Mouse (Mus musculus) thymus, postnatal 4 days (tissue): ENCODE results near the gene Mrpl43.

ENCODE experiments used
- DNase-seq: peaks from one replicate; pipeline ENCODE4 v3.0.0; 2021

The Mrpl43 gene

DNA sequence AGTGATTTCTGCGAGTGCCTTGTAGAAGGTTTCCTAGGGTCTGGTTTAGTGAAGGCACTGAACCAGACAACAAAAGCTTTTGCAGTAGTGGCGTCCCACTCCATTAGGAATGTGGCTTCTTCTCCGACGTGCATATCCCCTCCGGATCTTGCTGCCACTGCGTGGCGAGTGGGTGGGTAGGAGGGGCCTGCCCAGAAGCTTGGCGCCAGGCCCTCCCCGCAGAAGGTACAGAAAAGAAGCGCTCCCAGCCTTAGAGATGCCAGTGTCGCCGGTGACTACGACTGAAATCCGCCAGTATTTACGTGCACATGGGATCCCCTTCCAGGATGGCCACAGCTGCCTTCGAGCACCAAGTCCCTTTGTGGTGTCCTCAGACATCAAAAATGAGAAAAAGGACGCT, 779 bp upstream of the Mrpl43 start:
- no peak for DNase-seq

DNA sequence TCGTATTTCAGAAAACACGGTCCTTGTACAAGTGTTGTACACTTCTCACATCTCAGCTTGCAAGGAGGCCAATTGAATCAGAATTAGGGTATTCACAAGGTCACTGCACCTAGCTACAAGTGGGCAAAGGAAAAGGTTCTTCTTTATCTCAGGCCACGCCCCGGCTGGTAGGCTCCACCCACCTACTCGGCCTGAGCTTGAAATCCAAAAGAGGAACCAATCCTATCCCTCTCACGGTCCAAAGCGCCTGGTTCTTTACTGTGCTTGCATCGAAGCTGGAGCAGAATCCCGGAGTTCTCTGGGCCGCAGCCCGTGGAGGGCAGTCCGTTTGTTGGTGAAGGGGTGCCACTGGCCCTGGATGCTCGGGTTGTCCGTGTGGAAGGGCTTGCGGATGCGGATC, 798 bp downstream of the Mrpl43 start, which contains the start of gene Twnk:
Gene Twnk (plus strand): TSS at position 220 of the 400 bp plus-strand sequence.
- peak; percentile 68 for DNase-seq

DNA sequence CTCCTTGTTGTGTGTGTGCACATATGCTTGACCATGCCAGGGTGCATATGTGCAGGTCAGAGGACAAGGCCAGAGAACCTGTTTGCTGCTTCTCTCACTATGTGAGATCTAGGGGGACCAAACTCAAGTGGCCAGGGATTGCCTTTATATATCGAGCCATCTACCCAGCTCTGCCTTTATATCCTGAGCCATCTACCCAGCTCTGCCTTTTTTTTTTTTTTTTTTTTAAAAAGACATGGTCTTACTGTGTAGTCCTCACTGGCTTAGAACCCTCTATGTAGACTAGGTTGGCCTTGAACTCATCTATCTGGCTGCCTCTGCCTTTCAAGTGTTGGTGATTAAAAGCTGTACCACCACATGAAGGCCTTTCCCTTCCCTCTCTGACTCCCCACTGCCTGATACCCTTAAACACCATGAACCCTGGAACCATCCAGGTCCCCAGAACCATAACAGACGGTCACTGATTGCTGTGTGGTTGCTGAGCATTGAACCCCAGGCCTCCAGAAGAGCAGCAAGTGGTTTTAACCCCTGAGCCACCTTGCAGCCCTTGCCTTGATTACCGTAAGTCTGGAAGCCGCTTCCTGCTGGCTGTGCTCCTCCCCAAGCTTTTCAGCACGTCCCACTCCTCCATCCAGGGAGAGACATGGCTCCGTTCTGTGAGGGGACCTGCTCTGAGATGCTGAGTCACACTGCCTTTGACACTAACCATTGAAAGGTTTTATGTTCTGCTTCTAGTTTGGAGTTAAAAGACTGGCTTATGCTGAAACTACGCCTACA, 2.3 kb downstream of the Mrpl43 start:
- no peak for DNase-seq

DNA sequence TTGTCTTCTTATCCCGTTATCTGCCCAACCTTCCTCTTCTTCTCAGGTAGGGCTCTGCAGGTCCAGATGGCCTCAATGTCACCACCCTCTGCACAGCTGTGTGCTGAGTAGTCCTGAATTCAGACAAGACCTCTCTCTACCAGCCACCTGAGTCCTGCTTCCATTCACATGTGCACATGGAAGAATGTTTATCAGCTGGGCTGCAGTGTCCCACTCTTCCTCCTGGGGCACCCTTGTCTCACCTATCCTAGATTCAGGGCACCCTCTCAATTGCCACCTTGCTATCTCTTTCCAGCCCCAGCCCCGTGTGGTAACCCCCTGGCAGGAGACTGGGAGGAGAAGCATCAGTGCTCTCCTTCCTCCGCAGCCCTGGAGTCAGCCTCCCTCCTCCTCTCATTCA, 3.9 kb downstream of the Mrpl43 start:
- DNase-seq: peak; percentile 42

GRCm38 (mm10) chr19:44999647-45000046, 6.6 kb downstream of the Mrpl43 start:
- no peak for DNase-seq

DNA sequence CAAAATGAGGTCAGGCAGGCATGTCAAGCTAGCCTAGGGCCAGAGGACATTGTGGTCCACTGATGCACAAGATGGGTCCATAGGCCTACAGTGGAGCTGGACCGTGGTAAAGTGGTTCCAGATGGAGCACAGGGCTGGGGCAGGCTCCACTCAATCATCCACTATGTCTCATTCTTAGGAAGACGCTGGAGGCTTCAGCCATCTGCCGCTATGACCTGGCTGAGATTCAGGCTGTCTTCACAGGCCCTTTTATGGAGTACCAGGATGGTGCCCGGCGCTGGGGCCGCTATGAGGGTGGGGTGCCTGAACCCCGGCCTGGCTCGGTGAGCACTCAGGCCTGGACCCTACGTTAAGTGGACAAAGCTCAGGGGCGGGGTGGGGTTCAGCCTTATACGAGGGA, 8.5 kb downstream of the Mrpl43 start:
- DNase-seq: no peak

- no peak for DNase-seq
These were observed 13.5 kb downstream of the Mrpl43 start for GRCm38 (mm10) chr19:44992712-44993111.

- peak; percentile 31 for DNase-seq
These were observed 14.0 kb downstream of the Mrpl43 start for GRCm38 (mm10) chr19:44992246-44992645.

- DNase-seq: no peak
These were observed 15.2 kb downstream of the Mrpl43 start for GRCm38 (mm10) chr19:44991031-44991430.

DNA sequence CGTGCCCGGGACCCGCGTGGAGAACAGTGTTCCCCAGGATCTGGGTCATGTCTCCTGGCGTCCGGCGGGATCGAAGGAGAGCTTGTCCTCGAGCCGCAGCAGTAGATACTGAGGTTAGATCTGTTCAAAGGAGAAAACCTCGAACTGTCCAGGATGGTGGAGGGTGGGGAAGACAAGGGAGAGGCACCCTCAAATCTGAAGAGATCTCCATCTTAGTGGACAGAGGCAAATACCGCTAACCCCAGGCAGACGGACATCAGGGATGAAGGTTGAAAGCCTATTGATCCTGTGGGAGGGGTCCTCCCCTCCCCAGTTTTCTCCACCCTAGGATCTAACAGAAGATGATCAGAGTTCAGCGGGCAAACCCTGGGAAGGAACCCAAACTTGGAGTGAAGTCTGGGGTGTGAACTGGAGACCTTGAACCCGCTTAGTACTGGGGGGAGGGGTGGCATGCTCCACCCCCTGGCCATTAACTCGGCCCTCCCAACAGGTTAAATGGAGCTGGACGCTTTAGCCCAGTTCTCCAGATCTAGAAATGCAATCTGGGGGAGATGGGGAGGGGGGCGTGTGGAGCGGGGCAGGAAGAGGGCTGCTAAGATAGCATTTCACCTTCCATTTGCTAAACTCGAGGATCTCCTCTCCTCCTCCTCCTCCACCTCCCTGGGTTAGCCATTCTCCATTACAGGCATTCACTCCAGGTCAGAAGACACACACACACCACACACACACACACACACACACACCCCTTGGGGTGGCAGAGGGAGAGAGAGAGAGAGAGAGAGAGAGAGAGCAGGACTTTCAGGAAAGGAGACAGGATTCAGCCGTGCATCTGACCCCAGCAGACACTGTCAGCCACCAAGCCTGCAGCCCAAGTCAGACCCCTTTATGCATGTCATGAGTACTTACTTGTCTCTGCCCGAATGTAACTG, 16.4 kb downstream of the Mrpl43 start:
- DNase-seq: peak; percentile 8

GRCm38 (mm10) chr19:44988831-44989566, 17.2 kb downstream of the Mrpl43 start, which contains the start of gene Sema4g:
Gene Sema4g (plus strand): TSS chr19:44989101.
- peak; percentile 81 for DNase-seq

DNA sequence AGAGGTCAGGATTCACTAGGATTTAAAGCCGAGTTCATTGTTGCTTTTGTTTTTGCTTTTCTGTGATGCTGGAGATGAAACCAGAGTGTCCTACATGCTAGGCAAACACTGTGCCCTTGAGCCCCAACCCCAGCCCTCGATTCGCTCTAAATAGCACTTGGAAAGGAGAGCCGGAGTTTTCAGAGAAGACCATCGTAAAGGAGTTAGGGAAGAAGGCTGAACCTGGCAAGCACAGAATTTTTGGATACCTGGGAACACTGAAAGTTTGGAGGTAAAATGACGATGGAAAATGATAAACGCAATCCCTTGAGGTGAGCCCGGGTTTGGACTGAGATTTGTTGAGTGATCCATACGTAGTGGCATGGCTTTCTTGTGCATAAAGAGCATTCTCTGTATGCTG, 17.9 kb downstream of the Mrpl43 start:
- DNase-seq: no peak

DNA sequence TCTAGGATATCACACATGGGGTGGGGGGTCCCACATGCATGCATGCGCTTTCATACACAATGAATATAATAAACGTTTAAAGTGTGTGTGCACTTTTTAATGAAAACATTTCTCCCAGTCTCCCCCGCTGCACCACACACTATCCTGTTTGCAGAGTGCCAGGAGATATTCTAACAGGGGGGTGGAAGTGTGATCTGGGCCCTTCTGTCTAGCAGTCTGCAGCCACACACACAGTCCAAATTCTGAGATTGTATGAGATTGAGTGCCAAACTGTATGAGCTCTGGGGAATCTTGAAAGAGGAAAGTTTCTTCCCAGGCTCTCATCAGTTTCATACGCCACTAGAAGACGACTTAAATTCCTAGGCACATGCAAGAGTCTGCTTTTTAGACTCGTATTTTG, 18.4 kb downstream of the Mrpl43 start:
- DNase-seq: peak; percentile 2

DNA sequence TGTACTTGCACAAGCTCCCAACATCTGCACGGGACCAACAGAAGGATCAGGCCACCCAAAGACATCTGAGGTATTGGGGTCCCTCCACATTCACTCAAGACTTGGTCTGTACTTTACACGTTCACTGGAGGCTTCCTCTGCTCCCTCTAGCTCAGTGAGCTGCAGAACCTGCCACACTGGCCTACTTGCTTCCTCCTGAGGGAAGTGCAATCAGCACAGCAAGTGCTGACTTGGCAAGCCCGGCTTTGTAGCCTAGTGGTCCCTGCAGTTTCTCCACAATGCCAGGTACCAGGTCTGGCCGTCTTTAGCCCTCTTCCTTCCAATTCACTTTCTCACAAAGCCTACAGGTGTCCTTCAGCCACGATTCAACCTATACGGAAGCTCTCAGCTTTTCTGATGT, 19.2 kb downstream of the Mrpl43 start:
- peak; percentile 6 for DNase-seq

DNA sequence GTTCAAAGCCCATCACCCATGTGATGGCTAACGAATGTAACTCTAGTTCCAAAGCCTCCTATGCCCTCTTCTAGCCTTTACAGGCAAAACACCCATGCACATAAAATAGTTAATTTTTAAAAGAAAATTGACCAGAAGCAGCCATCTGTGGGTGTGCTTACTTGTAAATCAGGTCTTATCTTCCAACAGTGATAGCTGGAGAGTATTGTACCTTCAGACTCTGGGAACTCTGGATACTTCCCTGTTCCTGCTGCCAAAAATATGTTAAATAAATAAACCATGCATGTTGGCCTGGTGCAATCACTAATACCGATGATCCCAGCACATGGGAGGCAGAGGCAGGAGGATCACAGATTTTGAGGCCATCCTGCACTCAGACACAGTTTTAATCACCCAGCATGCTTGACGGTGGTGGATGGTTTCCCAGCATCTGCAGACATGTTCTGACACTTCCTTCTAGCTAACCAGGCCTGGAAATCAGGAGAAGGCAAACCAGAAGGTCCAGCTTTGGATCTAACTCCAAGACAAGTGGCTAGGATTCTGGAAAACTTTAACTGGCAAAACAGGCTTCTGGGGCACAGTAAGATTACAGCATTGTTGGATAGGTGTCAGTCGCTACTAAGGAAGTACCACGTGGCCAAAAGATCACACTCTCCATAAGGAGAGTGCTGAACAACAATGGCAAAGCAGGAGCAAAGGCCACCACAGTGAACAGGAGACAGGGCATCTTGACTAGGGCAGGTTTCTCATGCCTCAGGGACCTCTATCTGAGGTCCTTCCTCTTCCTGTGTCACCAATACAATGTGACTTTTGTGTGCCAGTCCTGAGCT, 20.9 kb downstream of the Mrpl43 start:
- DNase-seq: peak; percentile 1

DNA sequence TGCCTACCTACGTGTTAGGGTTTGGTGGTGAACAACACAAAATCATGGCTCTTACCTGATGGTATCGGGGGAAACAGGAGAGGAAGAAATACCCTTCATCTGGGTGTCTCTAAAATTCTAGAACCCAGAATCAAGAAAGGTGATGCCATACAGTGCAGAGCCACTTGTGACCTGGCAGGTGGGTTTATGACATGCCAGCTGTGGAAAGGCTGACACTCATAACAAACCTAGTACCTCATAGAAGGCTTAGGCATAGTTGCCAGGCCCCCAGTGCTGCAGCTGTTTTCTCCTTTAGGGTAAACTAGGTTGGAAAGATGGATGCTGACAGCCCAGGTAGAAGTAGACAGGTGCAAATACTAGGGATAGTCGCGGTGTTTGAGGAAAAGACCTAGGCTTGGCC, 21.8 kb downstream of the Mrpl43 start:
- no peak for DNase-seq

GRCm38 (mm10) chr19:44983366-44983765, 22.9 kb downstream of the Mrpl43 start:
- no peak for DNase-seq

GRCm38 (mm10) chr19:44982477-44983115, 23.6 kb downstream of the Mrpl43 start:
- DNase-seq: no peak

DNA sequence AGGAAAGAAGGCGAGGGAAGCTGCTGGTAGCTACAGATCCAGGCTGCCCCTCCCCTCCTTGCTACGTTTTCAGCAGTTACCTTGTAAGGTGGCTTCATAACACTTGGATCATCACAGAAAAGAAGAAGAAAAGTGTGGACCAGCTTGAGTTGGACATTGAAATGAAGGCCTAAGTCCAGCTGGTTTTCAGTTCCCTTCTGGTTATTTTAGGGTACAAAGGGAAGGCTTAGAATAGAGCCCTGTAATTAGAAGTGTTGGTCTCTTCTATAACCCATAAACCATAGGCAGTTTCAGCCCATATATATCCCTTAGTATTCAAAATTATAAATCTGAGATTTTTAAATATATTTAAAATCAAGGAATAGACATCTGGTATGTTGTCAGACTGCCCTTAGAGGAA, 25.5 kb downstream of the Mrpl43 start:
- DNase-seq: no peak

DNA sequence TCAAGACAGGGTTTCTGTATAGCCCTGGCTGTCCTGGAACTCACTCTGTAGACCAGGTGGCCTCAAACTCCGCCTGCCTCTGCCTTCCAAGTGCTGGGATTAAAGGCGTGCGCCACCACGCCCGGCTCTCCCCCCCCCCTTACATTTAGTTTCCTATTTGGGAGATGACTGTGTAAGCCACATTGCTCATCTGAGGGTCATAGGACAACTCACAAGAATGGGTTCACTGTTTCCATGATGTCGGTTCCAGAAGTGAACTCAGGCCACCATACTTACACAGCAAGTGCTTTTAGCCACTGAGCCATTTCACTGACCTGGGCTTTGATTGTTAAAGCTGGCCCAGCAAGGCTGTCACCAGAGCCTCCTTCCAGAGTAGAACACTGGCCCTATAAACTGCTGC, 29.1 kb downstream of the Mrpl43 start:
- no peak for DNase-seq

- no peak for DNase-seq
These were observed 29.6 kb downstream of the Mrpl43 start for GRCm38 (mm10) chr19:44976636-44977035.

DNA sequence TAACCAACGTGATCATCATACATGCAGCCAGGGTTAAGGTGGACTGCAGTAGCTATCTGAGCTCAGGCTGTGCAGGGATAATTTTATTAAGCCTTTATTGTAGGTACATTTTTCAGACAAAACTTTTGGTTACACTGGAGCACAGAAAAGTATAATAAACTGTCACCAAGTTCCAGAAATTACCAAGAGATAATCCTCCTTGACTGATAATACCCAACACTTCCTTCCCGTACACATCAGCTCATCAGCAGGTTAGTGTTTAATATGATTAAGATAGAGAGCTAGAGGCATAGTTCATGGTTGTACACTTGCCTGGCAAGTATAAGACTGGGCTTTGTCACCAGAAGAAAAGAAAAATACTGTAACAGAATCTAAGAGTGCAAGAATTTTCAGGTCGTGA, 37.9 kb downstream of the Mrpl43 start:
- DNase-seq: no peak
